Mouse (Mus musculus) limb, embryonic 13.5 days (tissue): Measurements from ENCODE around the gene Cdip1. TPM values are rescaled to one million over a fixed set of nuclear protein-coding genes. Genes with fewer than 3 reads are reported as not detected.

ENCODE experiments used
- ATAC-seq: fragments of 200-750 bp; cut with Nextera tagmentation; 2 replicates; pipeline ENCODE4 v1.8.0; 2017; ENCODE audit warnings: low read depth, moderate number of reproducible peaks, moderate TSS enrichment; ENCODE audit not compliant: low FRiP score
- H3K27ac ChIP-seq: fragments of 300-500 bp; sonication (generic); 2 replicates; pipeline ENCODE4 v1.5.1; 2015; ENCODE audit warnings: inconsistent platforms, mild to moderate bottlenecking, moderate library complexity
- H3K27me3 ChIP-seq: fragments of 300-500 bp; sonication (generic); 2 replicates; pipeline ENCODE4 v1.6.1; 2015; ENCODE audit warnings: mild to moderate bottlenecking, inconsistent platforms
- H3K36me3 ChIP-seq: fragments of 300-500 bp; sonication (generic); 2 replicates; pipeline ENCODE4 v1.6.1; 2015; ENCODE audit warnings: inconsistent platforms, mild to moderate bottlenecking, moderate library complexity
- H3K4me1 ChIP-seq: fragments of 300-500 bp; sonication (generic); 2 replicates; pipeline ENCODE4 v1.6.1; 2015; ENCODE audit warnings: inconsistent platforms
- H3K4me2 ChIP-seq: fragments of 300-500 bp; sonication (generic); replicated peaks from 2 replicates; pipeline ENCODE4 v1.6.1; 2015; ENCODE audit warnings: inconsistent platforms, mild to moderate bottlenecking, moderate library complexity
- H3K4me3 ChIP-seq: fragments of 300-500 bp; sonication (generic); 2 replicates; pipeline ENCODE4 v1.5.1; 2015; ENCODE audit warnings: moderate library complexity, mild to moderate bottlenecking, inconsistent platforms
- H3K9ac ChIP-seq: fragments of 300-500 bp; sonication (generic); 2 replicates; pipeline ENCODE4 v1.6.1; 2015; ENCODE audit warnings: mild to moderate bottlenecking, inconsistent platforms
- H3K9me3 ChIP-seq: fragments of 300-500 bp; sonication (generic); 2 replicates; pipeline ENCODE4 v1.6.1; 2016; ENCODE audit warnings: inconsistent platforms
- WGBS: fragments of 180-500 bp; shearing (Covaris S2); methylation state at CpG from one replicate; pipeline ENCODE4 v1.1.7; 2015; 5-methylcytosine and 5-hydroxymethylcytosine counted together
- polyA plus RNA-seq: library from polyadenylated mRNA; unstranded; fragments of >200 nt; fragmentation: Nextera tagmentation; extraction: Ambion mirVana; gene quantifications from 2 replicates; pipeline ENCODE4 v1.2.1, GENCODE M21; 2015

Gene Cdip1
- polyA plus RNA-seq, 1 experiment from 2014 or later: 102 TPM

DNA sequence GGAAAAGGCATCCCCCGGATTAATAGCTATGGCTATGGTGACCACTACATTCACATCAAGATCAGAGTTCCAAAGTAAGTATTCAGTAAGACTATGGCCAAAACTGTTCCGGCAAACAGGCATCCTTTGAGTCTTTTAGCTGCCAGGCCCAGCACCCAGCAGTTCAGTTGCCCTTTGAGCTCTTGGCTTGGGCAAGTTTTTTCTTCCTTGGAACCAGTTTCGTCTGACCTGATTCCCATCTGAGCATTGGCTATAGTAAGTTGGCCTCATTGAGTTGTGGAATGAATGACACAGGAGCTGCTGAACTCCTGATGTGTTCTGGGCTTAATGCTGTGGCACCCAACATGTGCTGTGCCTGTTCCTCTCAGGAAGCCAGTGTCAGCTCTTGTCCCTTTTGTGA lies 88.9 kb downstream of the Cdip1 start:
- H3K4me3 ChIP-seq: no peak overlapping the region
- peaks cover 98% of the 10 kb centered on the region for H3K36me3 ChIP-seq
- H3K4me1 ChIP-seq: no peaks in the 10 kb centered on the region

More for the DNA sequence above, 88.9 kb downstream of the Cdip1 start:
- no peak overlapping the region for H3K27ac ChIP-seq
- ATAC-seq: no peak
- no peak overlapping the region for H3K9ac ChIP-seq
- H3K4me2 ChIP-seq: no peak overlapping the region
- no peaks in the 10 kb centered on the region for H3K9me3 ChIP-seq
- H3K27me3 ChIP-seq: no peaks in the 10 kb centered on the region
- WGBS: 87% methylated on average over 3 of the region's 3 CpGs

Other genes starting within 250 kb of the Cdip1 start
- 38.7 and 41.8 TPM in 2 replicates for gene Srl, start 248.5 kb downstream of the Cdip1 start, polyA plus RNA-seq
- 24.9 and 26.3 TPM in 2 replicates for gene Tfap4, start 230.4 kb downstream of the Cdip1 start, polyA plus RNA-seq
- gene Glis2, start 195.6 kb downstream of the Cdip1 start, polyA plus RNA-seq: 32.0 and 39.4 TPM in 2 replicates
- gene Pam16, start 165.3 kb downstream of the Cdip1 start, polyA plus RNA-seq: 105 and 106 TPM in 2 replicates
- 35.6 and 35.9 TPM in 2 replicates for gene Vasn, start 150.4 kb downstream of the Cdip1 start, polyA plus RNA-seq
- gene Dnaja3, start 150.3 kb downstream of the Cdip1 start, polyA plus RNA-seq: 56.6 and 60.0 TPM in 2 replicates
- gene Coro7, start 110.5 kb downstream of the Cdip1 start, polyA plus RNA-seq: 19.6 and 20.8 TPM in 2 replicates
- gene Nmral1, start 70.9 kb downstream of the Cdip1 start, polyA plus RNA-seq: 113 and 118 TPM in 2 replicates
- gene Hmox2, start 63.9 kb downstream of the Cdip1 start, polyA plus RNA-seq: 112 and 116 TPM in 2 replicates
- 0.75 and 1.2 TPM in 2 replicates for gene 4930562C15Rik, start 45.1 kb upstream of the Cdip1 start, polyA plus RNA-seq
- 41.1 and 42.1 TPM in 2 replicates for gene Ubald1, start 90.0 kb upstream of the Cdip1 start, polyA plus RNA-seq
- gene Mgrn1, start 96.0 kb upstream of the Cdip1 start, polyA plus RNA-seq: 98.9 and 102 TPM in 2 replicates
- 178 and 182 TPM in 2 replicates for gene Nudt16l1, start 148.5 kb upstream of the Cdip1 start, polyA plus RNA-seq
- gene Anks3, start 173.9 kb upstream of the Cdip1 start, polyA plus RNA-seq: 76.2 and 76.4 TPM in 2 replicates
- not detected in 2 replicates for gene Sept12, start 207.6 kb upstream of the Cdip1 start, polyA plus RNA-seq
- 4.1 and 4.8 TPM in 2 replicates for gene Smim22, start 217.0 kb upstream of the Cdip1 start, polyA plus RNA-seq
- gene Rogdi, start 223.3 kb upstream of the Cdip1 start, polyA plus RNA-seq: 63.6 and 67.4 TPM in 2 replicates